Mouse (Mus musculus): ENCODE measurements at regions not wholly inside any gene's neighbourhood (a gene's known extent, or its start where the extent isn't known, plus 50 kb on each side); places are given as distances from the start of the nearest gene placed in this dataset.

DNA sequence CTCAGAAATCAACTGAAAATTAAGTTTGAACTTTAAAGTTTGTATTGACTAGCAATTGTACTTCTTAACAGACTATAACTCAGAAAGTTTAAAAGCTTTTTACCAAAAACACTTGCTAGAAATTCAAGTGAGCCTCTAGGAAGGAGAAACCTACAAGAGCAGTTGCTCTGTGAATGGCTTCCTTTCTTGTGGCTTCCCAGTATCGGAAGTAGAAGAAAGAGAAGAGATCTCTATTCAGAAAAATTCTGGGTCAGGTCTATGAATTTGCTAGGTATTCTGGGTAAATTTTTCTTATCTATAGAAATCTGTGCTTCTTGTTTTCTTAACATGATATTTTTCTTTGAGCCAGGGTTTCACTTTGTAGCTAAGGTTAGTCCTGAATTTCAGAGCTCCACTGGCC is 138.3 kb upstream of the Ppp3ca start:
- Histone ChIP-seq H3K9ac (ENCODE audit: low read depth, low read length) (no peak overlapping the region), H3K4me1 (ENCODE audit: control insufficient read depth, low read depth, low read length) (no peaks in the 10 kb centered on the region), H3K4me2 (ENCODE audit: low read depth, low read length) (no peak overlapping the region), H3K4me3 (ENCODE audit: low read depth, low read length) (no peak overlapping the region), H3K9me3 (replicated peaks; ENCODE audit: control insufficient read depth, low read length) (no peaks in the 10 kb centered on the region), H3K27me3 (ENCODE audit: control insufficient read depth, insufficient read depth, low read depth, low read length) (no peaks in the 10 kb centered on the region), H3K36me3 (ENCODE audit: control insufficient read depth, insufficient read depth) (no peaks in the 10 kb centered on the region), H3K27ac (ENCODE audit: low read length) (no peak overlapping the region)
- 73% methylated on average over 1 of the region's 1 CpGs for WGBS (ENCODE audit: insufficient replicate concordance)
- ATAC-seq (ENCODE audit: low read depth) = no peak

GRCm38 (mm10) chr3:136508575-136508974 is 161.3 kb upstream of the Ppp3ca start:
- Histone ChIP-seq H3K27ac (ENCODE audit: low read length) (no peak overlapping the region), H3K4me2 (ENCODE audit: low read depth, low read length) (no peak overlapping the region), H3K4me3 (ENCODE audit: low read depth, low read length) (no peak overlapping the region), H3K4me1 (ENCODE audit: control insufficient read depth, low read depth, low read length) (no peaks in the 10 kb centered on the region), H3K9ac (ENCODE audit: low read depth, low read length) (no peak overlapping the region), H3K27me3 (ENCODE audit: control insufficient read depth, insufficient read depth, low read depth, low read length) (no peaks in the 10 kb centered on the region), H3K9me3 (replicated peaks; ENCODE audit: control insufficient read depth, low read length) (no peaks in the 10 kb centered on the region), H3K36me3 (ENCODE audit: control insufficient read depth, insufficient read depth) (no peaks in the 10 kb centered on the region)
- no peak for ATAC-seq (ENCODE audit: low read depth)
- 58% methylated on average over 2 of the region's 2 CpGs for WGBS (ENCODE audit: insufficient replicate concordance)

GRCm38 (mm10) chr3:136507070-136507469 is 162.9 kb upstream of the Ppp3ca start:
- no peak overlapping the region for H3K4me3 ChIP-seq (ENCODE audit: low read depth, low read length)
- ATAC-seq (ENCODE audit: low read depth) = no peak
- no peaks in the 10 kb centered on the region for H3K9me3 ChIP-seq (replicated peaks; ENCODE audit: control insufficient read depth, low read length)
- H3K27me3 ChIP-seq (ENCODE audit: control insufficient read depth, insufficient read depth, low read depth, low read length) = no peaks in the 10 kb centered on the region
- no peaks in the 10 kb centered on the region for H3K36me3 ChIP-seq (ENCODE audit: control insufficient read depth, insufficient read depth)
- WGBS (ENCODE audit: insufficient replicate concordance) = 65% methylated on average over 7 of the region's 7 CpGs
- no peaks in the 10 kb centered on the region for H3K4me1 ChIP-seq (ENCODE audit: control insufficient read depth, low read depth, low read length)
- no peak overlapping the region for H3K27ac ChIP-seq (ENCODE audit: low read length)
- no peak overlapping the region for H3K9ac ChIP-seq (ENCODE audit: low read depth, low read length)
- no peak overlapping the region for H3K4me2 ChIP-seq (ENCODE audit: low read depth, low read length)

DNA sequence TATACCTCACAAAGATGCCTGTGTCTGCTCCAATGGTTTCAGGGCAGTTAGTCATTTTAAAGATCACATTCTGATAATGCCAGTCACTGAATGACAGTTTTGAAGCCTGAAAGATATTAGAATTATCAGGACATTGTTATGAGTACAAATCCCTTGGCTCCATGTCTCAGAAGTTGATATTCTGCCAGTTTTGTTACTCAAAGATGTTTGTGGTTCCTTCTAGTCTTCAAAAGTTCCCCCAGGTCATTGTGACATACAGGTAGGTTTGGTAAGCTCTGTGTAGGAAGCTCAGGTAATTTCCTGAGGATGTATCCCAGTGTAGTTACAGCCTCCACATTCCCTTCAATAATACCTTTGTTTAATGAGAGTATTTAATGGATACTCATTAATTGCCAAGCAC is 169.0 kb upstream of the Bank1 start:
- Histone ChIP-seq H3K4me2 (ENCODE audit: low read depth, low read length) (no peak overlapping the region), H3K9me3 (replicated peaks; ENCODE audit: control insufficient read depth, low read length) (no peaks in the 10 kb centered on the region), H3K36me3 (ENCODE audit: control insufficient read depth, insufficient read depth) (no peaks in the 10 kb centered on the region), H3K27ac (ENCODE audit: low read length) (no peak overlapping the region), H3K4me3 (ENCODE audit: low read depth, low read length) (no peak overlapping the region), H3K4me1 (ENCODE audit: control insufficient read depth, low read depth, low read length) (no peaks in the 10 kb centered on the region), H3K27me3 (ENCODE audit: control insufficient read depth, insufficient read depth, low read depth, low read length) (no peaks in the 10 kb centered on the region), H3K9ac (ENCODE audit: low read depth, low read length) (no peak overlapping the region)
- ATAC-seq (ENCODE audit: low read depth) = no peak

DNA sequence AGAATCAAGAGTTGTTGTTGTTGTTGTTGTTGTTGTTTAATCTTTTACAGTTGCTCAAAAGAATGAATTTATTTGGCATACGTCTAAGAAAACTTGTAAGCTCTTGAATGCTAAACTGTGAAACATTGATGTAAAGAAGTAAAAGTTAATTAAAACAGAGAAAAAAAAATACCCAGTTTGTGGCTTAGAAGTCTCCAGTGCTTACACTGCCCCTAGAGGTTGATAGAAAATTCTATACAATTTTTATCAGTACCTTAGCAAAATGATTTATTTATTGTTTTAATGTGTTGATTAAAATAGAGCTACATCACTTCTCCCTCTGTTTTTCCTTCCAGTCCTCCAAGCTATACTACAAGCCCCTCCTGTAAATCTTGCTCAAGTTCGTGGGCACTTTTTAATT is 165.8 kb upstream of the Bank1 start:
- ATAC-seq (ENCODE audit: low read depth) = no peak
- Histone ChIP-seq H3K9me3 (replicated peaks; ENCODE audit: control insufficient read depth, low read length) (no peaks in the 10 kb centered on the region), H3K4me3 (ENCODE audit: low read depth, low read length) (no peak overlapping the region), H3K27me3 (ENCODE audit: control insufficient read depth, insufficient read depth, low read depth, low read length) (no peaks in the 10 kb centered on the region), H3K27ac (ENCODE audit: low read length) (no peak overlapping the region), H3K4me2 (ENCODE audit: low read depth, low read length) (no peak overlapping the region), H3K9ac (ENCODE audit: low read depth, low read length) (no peak overlapping the region), H3K36me3 (ENCODE audit: control insufficient read depth, insufficient read depth) (no peaks in the 10 kb centered on the region), H3K4me1 (ENCODE audit: control insufficient read depth, low read depth, low read length) (no peaks in the 10 kb centered on the region)
- WGBS (ENCODE audit: insufficient replicate concordance) = 52% methylated on average over 2 of the region's 2 CpGs

- Histone ChIP-seq H3K9me3 (replicated peaks; ENCODE audit: control insufficient read depth, low read length) (no peaks in the 10 kb centered on the region), H3K36me3 (ENCODE audit: control insufficient read depth, insufficient read depth) (no peaks in the 10 kb centered on the region), H3K9ac (ENCODE audit: low read depth, low read length) (no peak overlapping the region), H3K27ac (ENCODE audit: low read length) (no peak overlapping the region), H3K27me3 (ENCODE audit: control insufficient read depth, insufficient read depth, low read depth, low read length) (no peaks in the 10 kb centered on the region), H3K4me2 (ENCODE audit: low read depth, low read length) (no peak overlapping the region), H3K4me3 (ENCODE audit: low read depth, low read length) (no peak overlapping the region), H3K4me1 (ENCODE audit: control insufficient read depth, low read depth, low read length) (no peaks in the 10 kb centered on the region)
- no peak for ATAC-seq (ENCODE audit: low read depth)
- 71% methylated on average over 3 of the region's 3 CpGs for WGBS (ENCODE audit: insufficient replicate concordance)
Observed at GRCm38 (mm10) chr3:136471693-136472092, 145.8 kb upstream of the Bank1 start.

- Histone ChIP-seq H3K27me3 (ENCODE audit: control insufficient read depth, insufficient read depth, low read depth, low read length) (no peaks in the 10 kb centered on the region), H3K36me3 (ENCODE audit: control insufficient read depth, insufficient read depth) (no peaks in the 10 kb centered on the region), H3K9me3 (replicated peaks; ENCODE audit: control insufficient read depth, low read length) (no peaks in the 10 kb centered on the region), H3K27ac (ENCODE audit: low read length) (no peak overlapping the region), H3K4me1 (ENCODE audit: control insufficient read depth, low read depth, low read length) (no peaks in the 10 kb centered on the region), H3K4me3 (ENCODE audit: low read depth, low read length) (no peak overlapping the region), H3K9ac (ENCODE audit: low read depth, low read length) (no peak overlapping the region), H3K4me2 (ENCODE audit: low read depth, low read length) (no peak overlapping the region)
- ATAC-seq (ENCODE audit: low read depth) = no peak
- WGBS (ENCODE audit: insufficient replicate concordance) = 38% methylated on average over 3 of the region's 3 CpGs
Observed at GRCm38 (mm10) chr3:136462747-136463146, 136.9 kb upstream of the Bank1 start.

- Histone ChIP-seq H3K27ac (ENCODE audit: low read length) (no peak overlapping the region), H3K36me3 (ENCODE audit: control insufficient read depth, insufficient read depth) (no peaks in the 10 kb centered on the region), H3K9me3 (replicated peaks; ENCODE audit: control insufficient read depth, low read length) (no peaks in the 10 kb centered on the region), H3K27me3 (ENCODE audit: control insufficient read depth, insufficient read depth, low read depth, low read length) (no peaks in the 10 kb centered on the region), H3K4me2 (ENCODE audit: low read depth, low read length) (no peak overlapping the region), H3K4me1 (ENCODE audit: control insufficient read depth, low read depth, low read length) (no peaks in the 10 kb centered on the region), H3K9ac (ENCODE audit: low read depth, low read length) (no peak overlapping the region), H3K4me3 (ENCODE audit: low read depth, low read length) (no peak overlapping the region)
- 62% methylated on average over 10 of the region's 10 CpGs for WGBS (ENCODE audit: insufficient replicate concordance)
- no peak for ATAC-seq (ENCODE audit: low read depth)
Observed at GRCm38 (mm10) chr3:136456471-136457117, 130.7 kb upstream of the Bank1 start.

- Histone ChIP-seq H3K9me3 (replicated peaks; ENCODE audit: control insufficient read depth, low read length) (no peaks in the 10 kb centered on the region), H3K27ac (ENCODE audit: low read length) (no peak overlapping the region), H3K4me1 (ENCODE audit: control insufficient read depth, low read depth, low read length) (no peaks in the 10 kb centered on the region), H3K9ac (ENCODE audit: low read depth, low read length) (no peak overlapping the region), H3K36me3 (ENCODE audit: control insufficient read depth, insufficient read depth) (no peaks in the 10 kb centered on the region), H3K27me3 (ENCODE audit: control insufficient read depth, insufficient read depth, low read depth, low read length) (no peaks in the 10 kb centered on the region), H3K4me3 (ENCODE audit: low read depth, low read length) (no peak overlapping the region), H3K4me2 (ENCODE audit: low read depth, low read length) (no peak overlapping the region)
- no peak for ATAC-seq (ENCODE audit: low read depth)
- 50% methylated on average over 7 of the region's 7 CpGs for WGBS (ENCODE audit: insufficient replicate concordance)
Observed at GRCm38 (mm10) chr3:136455651-136456470, 130.0 kb upstream of the Bank1 start.

All from liver, embryonic 16.5 days (tissue).